Mouse (Mus musculus) midbrain, embryonic 12.5 days (tissue): ENCODE results near the gene Elmsan1. TPM values are rescaled to one million over a fixed set of nuclear protein-coding genes. Genes with fewer than 3 reads are reported as not detected.
"Not testable (repeated sequence)": the region's sequence is repeated elsewhere in the genome, so short reads cannot be mapped to it uniquely, and the experiment has no call there.

ENCODE experiments used
- ATAC-seq: fragments of 200-750 bp; cut with Nextera tagmentation; 2 replicates; pipeline ENCODE4 v1.8.0; 2017; ENCODE audit warnings: low read depth, moderate TSS enrichment, moderate library complexity; ENCODE audit not compliant: low FRiP score
- H3K27ac ChIP-seq: fragments of 300-500 bp; sonication (generic); replicated peaks from 2 replicates; pipeline ENCODE4 v1.5.1; 2016; ENCODE audit warnings: mild to moderate bottlenecking
- H3K27me3 ChIP-seq: fragments of 300-500 bp; sonication (generic); 2 replicates; pipeline ENCODE4 v1.6.1; 2016; ENCODE audit warnings: mild to moderate bottlenecking
- H3K36me3 ChIP-seq: fragments of 300-500 bp; sonication (generic); 2 replicates; pipeline ENCODE4 v1.6.1; 2016
- H3K4me1 ChIP-seq: fragments of 300-500 bp; sonication (generic); 2 replicates; pipeline ENCODE4 v1.6.1; 2016
- H3K4me2 ChIP-seq: fragments of 300-500 bp; sonication (generic); replicated peaks from 2 replicates; pipeline ENCODE4 v1.6.1; 2016; ENCODE audit warnings: mild to moderate bottlenecking, moderate library complexity
- H3K4me3 ChIP-seq: fragments of 300-500 bp; sonication (generic); 2 replicates; pipeline ENCODE4 v1.5.1; 2016; ENCODE audit warnings: mild to moderate bottlenecking
- H3K9ac ChIP-seq: fragments of 300-500 bp; sonication (generic); replicated peaks from 2 replicates; pipeline ENCODE4 v1.6.1; 2016; ENCODE audit warnings: mild to moderate bottlenecking, moderate library complexity
- H3K9me3 ChIP-seq: fragments of 300-500 bp; sonication (generic); 2 replicates; pipeline ENCODE4 v1.6.1; 2016; ENCODE audit warnings: mild to moderate bottlenecking
- WGBS: fragments of 180-500 bp; shearing (Covaris S2); methylation state at CpG from one replicate; pipeline ENCODE4 v1.1.7; 2016; 5-methylcytosine and 5-hydroxymethylcytosine counted together
- polyA plus RNA-seq: library from polyadenylated mRNA; unstranded; fragments of >200 nt; fragmentation: Nextera tagmentation; extraction: Ambion mirVana; gene quantifications from 2 replicates; pipeline ENCODE4 v1.2.1, GENCODE M21; 2016

The Elmsan1 gene
- polyA plus RNA-seq, 1 experiment from 2014 or later, result 6.6 TPM

DNA sequence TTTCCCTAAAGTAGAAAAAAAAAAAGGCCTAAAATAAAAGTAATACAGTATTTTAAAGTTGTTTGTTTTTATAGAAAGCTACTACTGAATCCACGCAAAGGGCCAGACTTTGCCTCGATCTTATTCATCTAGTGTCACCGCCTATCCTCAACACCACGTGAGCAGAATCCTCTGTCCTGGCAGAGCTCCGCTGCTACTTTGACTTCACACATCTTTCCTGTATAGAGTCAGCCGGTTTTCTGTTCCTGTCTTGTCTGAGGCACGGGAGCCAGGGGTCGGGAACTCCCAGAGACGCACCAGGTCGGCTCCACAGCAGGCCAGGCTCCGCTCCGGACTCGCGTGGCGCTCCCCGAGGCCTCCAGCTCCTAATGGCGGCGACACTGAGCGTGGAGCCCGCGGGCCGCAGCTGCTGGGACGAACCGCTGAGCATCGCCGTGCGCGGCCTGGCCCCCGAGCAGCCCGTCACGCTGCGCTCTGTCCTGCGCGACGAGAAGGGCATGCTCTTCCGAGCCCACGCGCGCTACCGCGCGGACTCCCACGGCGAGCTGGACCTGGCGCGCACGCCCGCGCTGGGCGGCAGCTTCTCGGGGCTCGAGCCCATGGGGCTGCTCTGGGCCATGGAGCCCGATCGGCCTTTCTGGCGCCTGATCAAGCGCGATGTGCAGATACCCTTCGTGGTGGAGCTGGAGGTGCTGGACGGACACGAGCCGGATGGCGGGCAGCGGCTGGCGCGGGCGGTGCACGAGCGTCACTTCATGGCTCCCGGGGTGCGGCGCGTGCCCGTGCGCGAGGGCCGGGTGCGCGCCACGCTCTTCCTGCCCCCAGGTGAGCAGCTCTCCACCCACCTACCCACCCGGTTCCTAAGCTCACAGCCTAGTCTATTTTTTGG, 117.8 kb downstream of the Elmsan1 start, which contains the start of gene Acot6:
Gene Acot6, plus strand, starts transcription at position 51 of the 889 bp plus-strand sequence.
- peak; percentile 71; the same call in 1 of the 2 replicates for ATAC-seq
- Histone ChIP-seq H3K27ac (0 out of 2 replicates have a peak within 1 kb of the TSS, but pooled peaks have one; percentile 25), H3K4me3 (peak within 1 kb of the TSS; percentile 55), H3K9ac (peak within 1 kb of the TSS; percentile 65), H3K4me2 (peak within 1 kb of the TSS; percentile 74)
- WGBS, result 2% methylated on average over 74 of the region's 80 CpGs
- H3K9me3 ChIP-seq, H3K36me3 ChIP-seq, H3K27me3 ChIP-seq, H3K4me1 ChIP-seq: not testable (repeated sequence)

DNA sequence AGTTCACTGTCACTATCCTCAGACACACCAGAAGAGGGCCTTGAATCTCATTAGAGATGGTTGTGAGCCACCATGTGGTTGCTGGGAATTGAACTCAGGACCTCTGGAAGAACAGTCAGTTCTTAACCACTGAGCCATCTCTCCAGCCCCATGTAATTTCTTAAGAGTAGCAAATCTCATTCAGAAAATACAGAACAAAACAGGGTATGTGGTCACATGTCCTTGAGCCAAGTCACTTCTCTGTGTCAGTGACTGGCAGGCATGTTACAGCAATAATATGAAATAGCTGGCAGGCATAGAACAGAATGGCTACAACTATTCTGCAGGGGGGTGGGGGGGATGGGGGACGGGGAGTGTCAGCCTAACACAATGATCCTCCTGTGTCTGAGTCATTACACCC, 118.6 kb downstream of the Elmsan1 start:
- Histone ChIP-seq H3K27ac (no peak overlapping the region), H3K9ac (no peak overlapping the region), H3K36me3 (no peaks in the 10 kb centered on the region), H3K4me3 (no peak overlapping the region), H3K9me3 (no peaks in the 10 kb centered on the region), H3K27me3 (peaks cover 7% of the 10 kb centered on the region; the same call in 1 of the 2 replicates), H3K4me1 (peaks cover 2% of the 10 kb centered on the region; the same call in 1 of the 2 replicates), H3K4me2 (peak overlapping the region; percentile 74)
- ATAC-seq, result no peak
- WGBS, result 62% methylated on average over 1 of the region's 1 CpGs

DNA sequence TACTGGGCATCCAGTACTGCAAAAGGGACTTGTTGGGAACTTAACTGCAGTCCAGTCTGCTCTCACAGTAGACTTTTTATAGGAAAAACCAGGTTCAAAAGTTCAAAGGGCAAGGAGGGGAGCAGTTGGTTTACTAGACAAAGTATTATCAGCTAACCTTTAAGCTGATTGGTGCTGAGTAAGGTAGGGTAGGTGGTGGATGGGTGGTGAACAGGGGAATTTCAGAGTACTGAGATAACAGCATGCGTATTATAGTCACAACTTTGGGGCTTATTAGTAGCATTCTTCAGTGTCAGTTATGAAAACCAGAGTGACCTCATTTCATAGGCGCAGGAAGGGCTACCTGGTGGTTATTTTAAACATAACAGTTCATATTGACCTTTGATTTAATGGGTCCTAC, 119.1 kb downstream of the Elmsan1 start:
- 97% methylated on average over 2 of the region's 2 CpGs for WGBS
- no peaks in the 10 kb centered on the region for H3K9me3 ChIP-seq
- no peak for ATAC-seq
- H3K4me2 ChIP-seq, result no peak overlapping the region
- peaks cover 7% of the 10 kb centered on the region; the same call in 1 of the 2 replicates for H3K27me3 ChIP-seq
- H3K36me3 ChIP-seq, result no peaks in the 10 kb centered on the region
- H3K4me1 ChIP-seq, result peaks cover 2% of the 10 kb centered on the region; the same call in 1 of the 2 replicates
- no peak overlapping the region for H3K9ac ChIP-seq
- H3K27ac ChIP-seq, result no peak overlapping the region
- H3K4me3 ChIP-seq, result no peak overlapping the region

Other genes starting within 250 kb of the Elmsan1 start
- not detected in 2 replicates for gene Heatr4, start 234.0 kb downstream of the Elmsan1 start, polyA plus RNA-seq
- gene Acot2, start 231.0 kb downstream of the Elmsan1 start, polyA plus RNA-seq, result 14.7 and 14.9 TPM in 2 replicates
- 44.3 and 50.8 TPM in 2 replicates for gene Acot1, start 209.4 kb downstream of the Elmsan1 start, polyA plus RNA-seq
- gene Acot4, start 180.5 kb downstream of the Elmsan1 start, polyA plus RNA-seq, result 0.18 and 0.67 TPM in 2 replicates
- not detected in 2 replicates for gene Gm49366, start 179.9 kb downstream of the Elmsan1 start, polyA plus RNA-seq
- gene Acot3, start 166.7 kb downstream of the Elmsan1 start, polyA plus RNA-seq, result 0.58 and 0.61 TPM in 2 replicates
- gene Acot5, start 149.6 kb downstream of the Elmsan1 start, polyA plus RNA-seq, result not detected in 2 replicates
- 0.88 and 1.1 TPM in 2 replicates for gene Acot6, start 118.2 kb downstream of the Elmsan1 start, polyA plus RNA-seq
- gene Dnal1, start 104.5 kb downstream of the Elmsan1 start, polyA plus RNA-seq, result 6.9 and 7.4 TPM in 2 replicates
- gene Pnma1, start 70.4 kb downstream of the Elmsan1 start, polyA plus RNA-seq, result 3.6 and 3.7 TPM in 2 replicates
- 15.2 and 18.1 TPM in 2 replicates for gene Ptgr2, start 66.4 kb upstream of the Elmsan1 start, polyA plus RNA-seq
- 117 TPM in 2 replicates for gene Zfp410, start 98.0 kb upstream of the Elmsan1 start, polyA plus RNA-seq
- 37.2 and 46.5 TPM in 2 replicates for gene Coq6, start 142.8 kb upstream of the Elmsan1 start, polyA plus RNA-seq
- gene Fam161b, start 143.0 kb upstream of the Elmsan1 start, polyA plus RNA-seq, result 12.3 and 14.2 TPM in 2 replicates
- 9.6 and 10.3 TPM in 2 replicates for gene Entpd5, start 190.1 kb upstream of the Elmsan1 start, polyA plus RNA-seq
- gene Bbof1, start 190.2 kb upstream of the Elmsan1 start, polyA plus RNA-seq, result 2.6 and 2.7 TPM in 2 replicates
- 27.7 and 28.7 TPM in 2 replicates for gene Rnf113a2, start 198.3 kb upstream of the Elmsan1 start, polyA plus RNA-seq
- 25.9 and 27.3 TPM in 2 replicates for gene Aldh6a1, start 232.1 kb upstream of the Elmsan1 start, polyA plus RNA-seq
- 36.0 and 37.0 TPM in 2 replicates for gene Lin52, start 232.5 kb upstream of the Elmsan1 start, polyA plus RNA-seq